Mouse (Mus musculus) midbrain, embryonic 14.5 days (tissue): ENCODE measurements at regions not wholly inside any gene's neighbourhood (a gene's known extent, or its start where the extent isn't known, plus 50 kb on each side); places are given as distances from the start of the nearest gene placed in this dataset.

ENCODE experiments used
- ATAC-seq: fragments of 200-750 bp; cut with Nextera tagmentation; 2 replicates; pipeline ENCODE4 v1.8.0; 2017; ENCODE audit warnings: moderate number of reproducible peaks, moderate library complexity; ENCODE audit not compliant: low FRiP score, low TSS enrichment
- DNase-seq: peaks from one replicate; pipeline ENCODE4 v3.0.0-alpha.2; 2015
- H3K27ac ChIP-seq: fragments of 300-500 bp; sonication (generic); replicated peaks from 2 replicates; pipeline ENCODE4 v1.5.1; 2014; ENCODE audit warnings: mild to moderate bottlenecking, low read depth, low read length, moderate library complexity
- H3K27me3 ChIP-seq: fragments of 300-500 bp; sonication (generic); 2 replicates; pipeline ENCODE4 v1.6.1; 2014; ENCODE audit warnings: low read length, control low read depth, mixed read lengths; ENCODE audit not compliant: control insufficient read depth, insufficient read depth
- H3K36me3 ChIP-seq: fragments of 300-500 bp; sonication (generic); 2 replicates; pipeline ENCODE4 v1.6.1; 2014; ENCODE audit warnings: low read length, control low read depth; ENCODE audit not compliant: control insufficient read depth, insufficient read depth
- H3K4me1 ChIP-seq: fragments of 300-500 bp; sonication (generic); 2 replicates; pipeline ENCODE4 v1.6.1; 2014; ENCODE audit warnings: mild to moderate bottlenecking, antibody characterized with exemption, low read length, control low read depth; ENCODE audit not compliant: control insufficient read depth, insufficient read depth
- H3K4me2 ChIP-seq: fragments of 300-500 bp; sonication (generic); 2 replicates; pipeline ENCODE4 v1.6.1; 2014; ENCODE audit warnings: mild to moderate bottlenecking, low read length, moderate library complexity
- H3K4me3 ChIP-seq: fragments of 300-500 bp; sonication (generic); replicated peaks from 2 replicates; pipeline ENCODE4 v1.5.1; 2014; ENCODE audit warnings: low read depth, low read length
- H3K9ac ChIP-seq: fragments of 300-500 bp; sonication (generic); replicated peaks from 2 replicates; pipeline ENCODE4 v1.6.1; 2014; ENCODE audit warnings: mild to moderate bottlenecking, low read length, moderate library complexity
- H3K9me3 ChIP-seq: fragments of 300-500 bp; sonication (generic); 2 replicates; pipeline ENCODE4 v1.6.1; 2016; ENCODE audit warnings: low read length, control low read depth, mixed read lengths; ENCODE audit not compliant: control insufficient read depth
- WGBS: fragments of 180-500 bp; shearing (Covaris S2); extraction: QIAGEN DNeasy Blood & Tissue Kit; methylation state at CpG from one replicate; pipeline ENCODE4 v1.1.7; 2014; 5-methylcytosine and 5-hydroxymethylcytosine counted together

DNA sequence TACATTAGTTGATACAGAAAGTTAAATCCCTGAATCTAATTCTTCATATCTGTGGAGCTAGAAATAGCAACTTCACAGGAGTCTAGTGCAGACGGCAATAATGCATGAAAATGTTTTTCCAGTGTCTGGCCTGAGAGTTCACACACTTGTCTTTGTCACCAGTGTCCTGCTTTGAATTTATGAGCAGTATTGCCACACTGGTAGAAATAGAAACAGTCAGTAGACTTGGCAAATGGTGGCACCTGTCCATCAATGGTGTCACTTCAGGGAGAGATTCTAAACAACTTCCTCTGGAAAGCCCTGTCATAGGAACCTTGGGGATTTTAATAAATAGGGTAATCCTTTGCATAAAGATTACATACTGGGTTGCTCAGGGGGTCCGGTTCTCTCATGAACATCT is 621.5 kb upstream of the Cdh11 start:
- ATAC-seq (no peak), DNase-seq (no peak)
- Histone ChIP-seq H3K4me1 (no peaks in the 10 kb centered on the region), H3K4me3 (no peak overlapping the region), H3K9me3 (no peaks in the 10 kb centered on the region), H3K9ac (no peak overlapping the region), H3K4me2 (no peak overlapping the region), H3K36me3 (no peaks in the 10 kb centered on the region), H3K27me3 (no peaks in the 10 kb centered on the region), H3K27ac (no peak overlapping the region)
- 82% methylated on average over 2 of the region's 2 CpGs for WGBS

DNA sequence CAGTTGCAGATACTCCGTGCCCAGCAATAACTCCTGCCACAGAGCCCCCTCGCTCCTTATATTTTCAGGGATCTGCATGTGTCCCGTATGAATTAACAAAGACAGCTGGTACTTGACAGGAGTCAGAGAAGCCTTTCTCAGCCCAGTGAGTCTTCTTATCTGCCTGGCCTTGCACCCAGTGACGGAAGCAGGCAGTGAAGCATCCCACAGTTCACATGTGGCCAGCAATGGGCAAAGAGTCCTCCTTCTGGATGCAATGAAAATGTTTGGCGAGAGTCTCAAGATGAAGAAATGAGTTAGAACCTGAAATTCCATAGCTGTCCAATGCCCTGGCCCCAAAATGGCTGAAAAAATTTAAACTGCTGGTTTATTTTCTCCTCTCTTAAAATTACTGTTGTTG is 622.2 kb upstream of the Cdh11 start:
- H3K4me2 ChIP-seq: no peak overlapping the region
- WGBS: 81% methylated on average over 5 of the region's 5 CpGs
- no peak overlapping the region for H3K4me3 ChIP-seq
- H3K9me3 ChIP-seq: no peaks in the 10 kb centered on the region
- H3K36me3 ChIP-seq: no peaks in the 10 kb centered on the region
- no peak overlapping the region for H3K27ac ChIP-seq
- H3K27me3 ChIP-seq: no peaks in the 10 kb centered on the region
- DNase-seq (no peak), ATAC-seq (no peak)
- no peak overlapping the region for H3K9ac ChIP-seq
- H3K4me1 ChIP-seq: no peaks in the 10 kb centered on the region

DNA sequence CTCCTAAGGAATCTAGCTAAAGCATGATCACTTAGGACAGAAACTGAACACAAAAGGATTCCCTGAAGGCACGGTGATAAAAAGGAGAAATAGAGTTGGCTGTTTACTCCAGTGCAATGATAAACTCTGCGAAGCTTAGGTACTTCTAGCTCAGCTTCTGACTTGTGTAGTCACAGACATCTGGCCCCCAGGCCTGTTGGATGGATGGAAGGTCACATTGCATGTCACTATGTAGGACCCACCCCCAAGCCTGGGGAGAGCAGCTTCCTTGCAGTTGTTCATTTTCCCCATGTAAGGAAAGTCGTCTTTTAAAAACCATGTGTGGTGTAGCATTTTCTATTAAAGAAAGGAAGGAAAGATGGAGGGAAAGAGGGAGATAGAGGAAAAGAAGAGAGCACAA is 623.0 kb upstream of the Cdh11 start:
- 93% methylated on average over 3 of the region's 3 CpGs for WGBS
- no peaks in the 10 kb centered on the region for H3K9me3 ChIP-seq
- H3K4me3 ChIP-seq: no peak overlapping the region
- H3K27ac ChIP-seq: no peak overlapping the region
- no peaks in the 10 kb centered on the region for H3K4me1 ChIP-seq
- DNase-seq (no peak), ATAC-seq (no peak)
- no peak overlapping the region for H3K9ac ChIP-seq
- no peaks in the 10 kb centered on the region for H3K36me3 ChIP-seq
- H3K4me2 ChIP-seq: no peak overlapping the region
- H3K27me3 ChIP-seq: no peaks in the 10 kb centered on the region

DNA sequence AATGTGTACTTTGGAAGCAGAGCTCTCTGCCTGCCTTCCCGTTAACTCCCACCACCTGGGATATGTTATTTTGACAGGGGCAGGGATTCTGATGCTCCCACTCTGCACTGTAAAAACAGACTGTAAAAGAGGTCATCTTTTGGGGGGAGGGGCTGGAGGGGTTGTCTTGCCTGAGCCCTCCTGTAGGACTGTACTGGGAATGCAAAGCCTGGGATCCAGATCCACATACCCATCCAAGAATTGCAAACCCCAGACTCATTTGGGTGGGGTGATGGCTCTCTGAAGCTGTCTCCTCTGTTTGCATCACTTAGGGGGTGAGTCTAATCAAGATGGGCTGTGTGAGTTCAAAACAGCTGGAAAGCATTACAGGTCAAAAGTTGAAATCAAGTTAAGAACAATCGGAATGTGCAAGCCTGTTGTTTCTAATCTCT is 623.7 kb upstream of the Cdh11 start:
- Histone ChIP-seq H3K9me3 (no peaks in the 10 kb centered on the region), H3K4me2 (no peak overlapping the region), H3K27me3 (no peaks in the 10 kb centered on the region), H3K36me3 (no peaks in the 10 kb centered on the region), H3K27ac (no peak overlapping the region), H3K4me1 (no peaks in the 10 kb centered on the region), H3K9ac (no peak overlapping the region), H3K4me3 (no peak overlapping the region)
- 82% methylated on average over 2 of the region's 2 CpGs for WGBS
- DNase-seq (no peak), ATAC-seq (no peak)

DNA sequence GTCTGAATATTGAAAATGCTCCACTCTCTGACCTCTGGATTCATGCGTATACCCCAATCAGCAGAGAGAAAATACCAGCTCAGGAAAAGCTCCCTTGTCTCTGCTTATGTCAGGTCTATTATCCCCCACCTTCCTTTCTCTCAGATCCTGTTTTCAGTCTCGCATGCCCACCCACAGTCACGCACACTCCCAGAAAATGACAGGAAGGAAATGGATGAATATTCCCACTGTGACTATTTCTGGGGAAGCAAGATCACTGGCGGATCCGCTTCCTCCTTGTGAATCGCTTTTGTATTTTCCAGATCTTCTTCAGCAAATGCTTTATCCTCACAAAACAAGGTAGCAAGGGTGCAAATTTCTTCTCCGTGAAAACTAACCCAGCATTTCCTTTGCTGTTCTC is 627.3 kb upstream of the Cdh11 start:
- WGBS: 82% methylated on average over 7 of the region's 7 CpGs
- no peaks in the 10 kb centered on the region for H3K9me3 ChIP-seq
- no peak overlapping the region for H3K4me2 ChIP-seq
- H3K4me1 ChIP-seq: no peaks in the 10 kb centered on the region
- H3K27ac ChIP-seq: no peak overlapping the region
- ATAC-seq (no peak), DNase-seq (no peak)
- H3K9ac ChIP-seq: no peak overlapping the region
- no peaks in the 10 kb centered on the region for H3K27me3 ChIP-seq
- H3K4me3 ChIP-seq: no peak overlapping the region
- no peaks in the 10 kb centered on the region for H3K36me3 ChIP-seq

DNA sequence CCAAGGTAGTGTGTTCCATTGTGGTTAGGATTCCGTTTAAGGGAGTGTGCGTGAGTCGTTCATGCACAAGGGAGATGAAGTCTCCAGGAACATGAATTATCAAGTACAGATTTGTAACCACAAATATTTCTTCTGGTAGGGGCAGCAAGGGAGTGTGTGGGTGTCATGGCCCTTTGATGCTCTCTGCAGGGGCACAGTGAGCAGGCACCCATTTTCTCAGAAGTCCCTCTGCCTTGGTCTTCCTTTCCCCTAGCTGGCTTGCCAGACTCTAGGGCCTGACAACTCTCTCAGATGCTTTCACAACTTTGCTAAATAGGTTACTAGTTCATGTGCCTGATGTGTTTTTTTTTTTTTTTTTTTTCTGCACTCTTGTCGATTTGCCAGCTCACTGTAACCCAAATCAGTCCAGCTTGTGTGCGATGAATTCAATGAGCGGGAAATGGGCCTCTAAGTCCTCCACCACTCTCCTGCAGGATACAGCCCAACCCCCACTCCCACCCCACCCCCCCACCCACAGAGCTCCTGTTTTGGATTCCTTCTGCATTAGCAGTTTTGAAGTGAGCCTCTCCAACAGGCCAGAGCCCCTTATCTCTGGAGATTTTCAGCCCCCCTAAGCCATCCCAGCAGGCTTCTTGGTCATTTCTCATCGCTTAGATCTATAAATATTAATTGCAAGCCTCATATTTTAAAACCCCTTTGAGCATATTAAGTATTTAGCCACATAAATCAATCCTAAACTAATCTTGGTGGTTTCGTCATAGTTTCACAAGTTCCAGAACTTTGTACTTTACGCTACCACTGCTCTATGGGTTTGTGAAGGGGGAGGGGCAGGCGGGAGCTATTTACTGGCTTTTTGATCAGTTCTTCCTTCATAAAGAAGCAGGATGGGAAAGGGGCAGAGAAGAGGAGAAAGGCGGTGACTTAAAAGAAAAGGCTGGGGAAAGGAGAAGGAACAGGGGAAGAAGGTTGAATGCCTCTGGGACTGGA is 628.4 kb upstream of the Cdh11 start:
- H3K9ac ChIP-seq: no peak overlapping the region
- WGBS: 69% methylated on average over 11 of the region's 11 CpGs
- H3K36me3 ChIP-seq: no peaks in the 10 kb centered on the region
- no peak for ATAC-seq
- DNase-seq: no peak
- no peak overlapping the region for H3K27ac ChIP-seq
- H3K4me3 ChIP-seq: no peak overlapping the region
- H3K4me1 ChIP-seq: no peaks in the 10 kb centered on the region
- H3K9me3 ChIP-seq: no peaks in the 10 kb centered on the region
- H3K27me3 ChIP-seq: no peaks in the 10 kb centered on the region
- H3K4me2 ChIP-seq: no peak overlapping the region

DNA sequence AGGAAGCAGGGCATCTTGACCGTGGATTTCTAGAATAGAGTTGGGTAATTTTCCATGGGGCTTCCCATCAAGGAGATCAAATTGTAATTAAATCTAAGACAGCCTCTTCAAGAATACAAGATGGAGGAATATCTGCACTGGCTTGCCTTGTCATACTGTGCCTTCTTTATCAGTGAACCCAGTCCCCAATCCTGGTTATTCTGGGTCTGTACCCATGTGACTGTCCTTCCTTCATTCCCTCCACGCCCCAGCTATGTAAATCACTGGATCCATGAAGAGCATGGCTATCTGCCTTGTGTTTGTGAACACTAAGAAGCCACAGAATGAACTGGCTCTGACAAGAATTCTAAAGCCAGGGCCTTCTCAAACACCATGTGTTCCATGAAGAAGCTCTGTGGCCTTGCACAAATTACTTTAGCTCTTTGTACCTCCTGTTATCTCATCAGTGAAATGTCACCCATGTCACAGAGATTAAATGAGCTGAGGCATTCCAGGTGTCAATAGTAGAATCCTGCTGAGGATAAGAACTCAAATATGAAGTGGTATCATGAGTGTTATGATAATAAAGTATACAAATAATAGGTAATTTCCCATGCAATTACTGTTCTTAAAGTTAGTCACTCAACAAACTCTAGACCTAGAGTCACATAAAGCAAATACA is 637.0 kb upstream of the Cdh11 start:
- no peak for DNase-seq
- ATAC-seq: no peak
- Histone ChIP-seq H3K9me3 (no peaks in the 10 kb centered on the region), H3K4me3 (no peak overlapping the region), H3K36me3 (no peaks in the 10 kb centered on the region), H3K9ac (no peak overlapping the region), H3K27me3 (no peaks in the 10 kb centered on the region), H3K27ac (no peak overlapping the region), H3K4me2 (no peak overlapping the region), H3K4me1 (no peaks in the 10 kb centered on the region)
- WGBS: 91% methylated on average over 2 of the region's 2 CpGs

DNA sequence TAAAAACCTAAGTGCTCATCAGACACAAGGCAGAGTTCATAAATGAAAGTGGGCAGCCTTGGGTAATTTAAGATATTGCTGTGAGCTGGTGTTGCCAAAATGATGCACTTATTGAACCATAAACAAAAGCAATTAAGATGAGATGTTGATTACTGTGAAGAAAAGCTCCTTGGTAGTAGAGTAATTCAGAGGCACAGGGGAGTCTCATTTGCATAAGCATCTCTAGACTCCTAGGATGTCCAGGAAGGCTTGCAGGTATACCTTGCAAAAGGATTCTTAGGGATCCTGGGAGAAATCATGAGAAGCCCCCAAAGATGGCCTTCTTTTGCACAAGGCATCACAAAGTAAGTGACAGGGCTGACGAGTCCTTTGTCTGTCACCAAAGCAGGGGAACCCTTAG is 640.5 kb upstream of the Cdh11 start:
- Histone ChIP-seq H3K27ac (no peak overlapping the region), H3K9ac (no peak overlapping the region), H3K36me3 (no peaks in the 10 kb centered on the region), H3K4me3 (no peak overlapping the region), H3K27me3 (no peaks in the 10 kb centered on the region), H3K4me1 (no peaks in the 10 kb centered on the region), H3K4me2 (no peak overlapping the region), H3K9me3 (no peaks in the 10 kb centered on the region)
- WGBS: 82% methylated on average over 1 of the region's 1 CpGs
- no peak for ATAC-seq
- no peak for DNase-seq
